Mouse (Mus musculus) cerebellum, postnatal 10 days (tissue): Measurements from ENCODE around the gene Gm9758.
"Not testable (repeated sequence)": the region's sequence is repeated elsewhere in the genome, so short reads cannot be mapped to it uniquely, and the experiment has no call there.

Source experiments
- DNase-seq, 2 experiments: peaks; one replicate each; pipeline ENCODE4 v3.0.0; 2021; ENCODE audit warnings: mixed read lengths in 2 of 2

The Gm9758 gene

DNA sequence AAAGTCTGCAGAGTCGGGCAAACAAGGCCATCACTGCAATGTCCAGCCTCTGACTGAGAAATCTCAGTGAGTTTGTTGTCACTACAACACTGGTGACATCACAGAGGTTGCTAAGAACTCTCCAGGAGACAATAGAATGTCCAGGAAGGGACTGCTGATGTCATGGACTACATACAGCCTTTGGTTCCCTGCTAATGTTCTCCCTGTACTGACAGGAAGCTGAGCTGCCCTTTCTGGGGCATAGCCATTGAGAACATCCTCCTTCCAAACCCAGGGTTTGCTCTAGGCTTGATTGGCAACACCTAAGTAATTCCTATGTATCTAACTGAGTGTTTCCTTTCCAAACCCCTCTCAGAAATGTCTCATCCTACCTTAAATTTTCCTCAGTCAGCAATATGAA lies at the start of gene Gm9758:
Gene Gm9758 (minus strand): TSS at position 101 of the 400 bp plus-strand sequence.
- DNase-seq, result not testable (repeated sequence)

DNA sequence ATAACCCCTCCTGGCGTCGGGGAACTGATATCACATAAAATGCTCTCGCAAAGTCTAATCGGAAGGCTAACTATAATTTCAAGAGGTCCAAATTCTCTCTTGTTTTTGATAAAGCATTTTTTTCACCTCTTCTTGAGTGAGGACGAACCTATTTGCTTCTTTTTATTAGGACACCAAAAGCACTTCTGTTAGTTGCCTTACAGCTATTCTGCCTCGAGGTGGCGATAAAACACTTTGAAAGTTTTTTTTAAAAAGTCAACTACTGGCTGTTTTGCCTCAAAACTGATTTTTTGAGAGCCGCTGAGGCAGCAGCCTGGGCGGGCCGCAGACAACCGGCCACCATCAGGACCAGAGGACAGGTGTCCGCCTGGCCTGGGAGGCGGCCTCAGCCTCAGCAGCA lies 49.1 kb upstream of the Gm9758 start:
- not testable (repeated sequence) for DNase-seq

DNA sequence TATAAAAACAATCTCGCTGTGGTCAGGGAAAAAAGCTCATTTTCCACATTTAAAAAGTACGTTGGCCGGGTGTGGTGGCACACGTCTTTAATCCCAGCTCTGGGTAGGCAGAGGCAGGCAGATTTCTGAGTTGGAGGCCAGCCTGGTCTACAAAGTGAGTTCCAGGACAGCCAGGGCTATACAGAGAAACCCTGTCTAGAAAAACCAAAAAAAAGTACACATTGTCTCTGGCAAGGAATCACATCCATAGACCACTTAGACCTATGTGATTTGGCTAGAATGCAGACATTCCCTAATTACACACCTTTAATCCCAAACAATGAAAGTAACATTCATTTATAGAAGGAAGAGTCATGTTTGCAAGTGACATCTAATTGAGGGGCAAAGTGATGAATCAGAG lies 46.8 kb upstream of the Gm9758 start:
- DNase-seq, result not testable (repeated sequence)

DNA sequence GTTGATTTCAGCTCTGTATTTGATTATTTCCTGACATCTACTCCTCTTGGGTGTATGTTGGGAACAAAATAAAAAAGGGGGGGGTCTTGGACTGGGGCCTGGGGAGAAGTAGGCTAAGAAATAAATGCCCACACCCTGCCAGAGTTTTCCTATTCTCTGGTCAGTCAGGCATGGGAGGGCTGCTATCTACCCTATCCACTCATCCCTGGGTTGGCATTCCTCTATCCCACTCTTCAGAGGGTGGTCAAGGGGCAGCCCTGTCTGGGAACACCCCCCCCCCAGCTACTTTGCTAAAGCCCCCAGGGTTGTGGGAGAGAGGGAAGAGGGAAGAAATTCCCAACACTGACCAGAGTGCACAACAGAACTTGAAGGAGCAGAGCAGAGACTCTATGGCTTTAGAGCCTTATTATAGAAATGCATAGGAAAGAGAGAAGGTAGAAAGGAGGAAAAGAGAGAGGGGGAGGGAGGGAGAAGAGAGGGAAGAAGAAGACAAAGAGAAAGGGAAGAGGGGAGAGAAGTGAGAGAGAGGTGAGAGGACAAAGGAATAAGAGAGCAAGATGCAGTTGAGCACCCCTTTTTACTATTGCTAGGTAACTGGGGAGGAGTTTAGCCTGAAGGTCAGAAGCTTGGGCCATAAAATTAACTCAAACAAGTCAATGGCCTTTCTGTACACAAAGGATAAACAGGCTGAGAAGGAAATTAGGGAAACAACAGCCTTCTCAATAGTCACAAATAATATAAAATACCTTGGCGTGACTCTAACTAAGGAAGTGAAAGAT lies 41.4 kb upstream of the Gm9758 start:
- not testable (repeated sequence) for DNase-seq

DNA sequence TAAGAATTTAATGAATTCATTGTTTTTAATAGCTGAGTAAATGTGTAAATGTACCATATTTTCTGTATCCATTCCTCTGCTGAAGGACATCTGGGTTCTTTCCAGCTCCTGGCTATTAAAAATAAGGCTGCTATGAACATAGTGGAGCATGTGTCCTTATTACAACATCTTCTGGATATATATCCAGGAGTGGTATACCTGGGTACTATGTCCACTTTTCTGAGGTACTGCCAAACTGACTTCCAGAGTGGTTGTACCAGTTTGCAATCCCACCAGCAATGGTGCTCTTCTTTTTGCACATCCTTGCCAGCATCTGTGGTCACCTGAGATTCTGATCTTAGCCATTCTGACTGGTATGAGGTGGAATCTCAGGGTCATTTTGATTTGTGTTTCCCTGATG lies 38.9 kb upstream of the Gm9758 start:
- DNase-seq, result not testable (repeated sequence)

DNA sequence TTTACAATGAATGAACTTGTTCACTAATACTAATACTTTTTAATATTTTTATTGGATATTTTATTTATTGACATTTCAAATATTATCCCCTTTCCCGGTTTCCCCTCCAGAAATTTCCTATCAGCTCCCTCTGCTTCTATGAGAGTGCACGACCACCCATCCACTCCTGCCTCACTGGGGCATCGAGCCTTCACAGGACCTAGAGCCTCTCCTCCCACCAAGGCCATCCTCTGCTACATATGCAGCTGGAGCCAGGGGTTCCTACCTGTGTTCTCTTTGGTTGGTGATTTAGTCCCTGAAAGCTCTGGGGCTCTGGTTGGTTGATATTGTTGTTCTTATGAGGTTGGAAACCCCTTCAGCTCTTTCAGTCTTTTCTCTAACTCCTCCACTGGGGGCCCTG lies 38.0 kb upstream of the Gm9758 start:
- DNase-seq, result not testable (repeated sequence)

DNA sequence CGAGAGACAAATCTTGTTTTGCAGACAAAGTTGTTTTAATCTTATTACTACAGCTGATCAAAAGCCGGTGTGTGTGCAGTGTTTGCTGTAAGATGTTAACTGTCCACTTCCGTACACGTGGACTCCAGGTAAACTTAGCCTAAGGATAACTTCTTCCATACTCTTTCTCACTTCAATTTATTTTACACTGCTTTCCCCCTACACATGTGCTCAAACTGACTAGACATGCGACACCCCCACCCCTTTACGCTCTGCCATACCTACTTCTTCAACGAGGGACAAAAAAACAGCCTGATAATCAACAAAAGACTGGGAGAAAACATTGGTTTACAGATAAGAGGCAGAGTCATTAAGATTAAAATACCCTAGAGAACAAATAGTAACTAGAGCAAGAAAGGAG lies 37.1 kb upstream of the Gm9758 start:
- DNase-seq, result not testable (repeated sequence)

DNA sequence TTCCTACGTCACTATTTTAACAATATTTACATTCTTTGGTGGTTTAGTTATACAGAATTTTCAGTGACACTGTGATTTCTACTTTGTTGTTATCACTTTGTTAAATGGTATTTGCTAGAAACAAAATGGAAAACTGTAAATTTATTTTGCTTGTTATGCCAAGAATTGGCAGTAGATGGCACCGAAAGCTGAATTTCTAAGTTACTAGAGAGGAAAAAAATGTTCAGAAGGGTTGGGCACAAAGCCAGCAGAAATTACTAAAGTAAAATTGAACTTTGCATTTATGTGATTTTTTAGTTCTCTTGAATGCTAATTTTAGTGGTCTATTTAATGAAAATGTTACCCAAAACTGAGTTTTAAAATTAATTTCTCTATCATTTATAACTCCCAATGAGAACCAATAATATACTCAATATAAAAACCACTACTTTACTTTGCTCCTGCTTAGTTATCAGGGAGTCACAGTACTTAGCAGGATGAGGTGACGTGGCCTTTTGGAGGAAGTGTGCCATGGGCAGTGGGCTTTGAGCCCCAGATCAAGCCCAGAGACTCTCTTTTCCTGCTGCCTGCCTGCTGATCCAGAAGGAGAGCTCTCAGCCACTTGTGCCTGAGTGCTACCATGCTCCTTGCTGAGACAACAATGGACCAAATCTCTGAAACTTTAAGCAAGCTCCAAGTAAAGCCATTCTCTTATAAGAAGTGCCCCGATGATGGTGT lies 32.9 kb upstream of the Gm9758 start:
- DNase-seq, result peak; percentile 14 to 38

DNA sequence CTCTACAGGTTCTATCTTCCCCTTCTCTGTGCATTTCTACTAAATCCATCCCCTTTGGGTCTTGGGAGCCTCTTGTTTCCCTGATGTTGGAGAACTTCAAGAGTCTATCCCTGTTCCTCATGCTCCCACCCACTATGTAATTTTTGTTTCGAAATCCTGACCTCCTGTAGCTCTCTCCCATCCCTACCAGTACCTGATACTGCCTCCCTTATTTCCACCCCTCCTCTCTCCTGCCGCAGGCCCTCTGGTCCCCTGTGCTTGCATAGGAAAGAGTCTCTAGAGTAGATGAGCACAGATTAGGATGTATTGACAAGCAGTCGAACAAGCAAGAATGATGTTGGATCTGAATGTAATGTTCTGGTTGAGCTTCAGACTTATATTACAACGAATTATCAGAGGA lies 30.8 kb upstream of the Gm9758 start:
- DNase-seq, result not testable (repeated sequence)

DNA sequence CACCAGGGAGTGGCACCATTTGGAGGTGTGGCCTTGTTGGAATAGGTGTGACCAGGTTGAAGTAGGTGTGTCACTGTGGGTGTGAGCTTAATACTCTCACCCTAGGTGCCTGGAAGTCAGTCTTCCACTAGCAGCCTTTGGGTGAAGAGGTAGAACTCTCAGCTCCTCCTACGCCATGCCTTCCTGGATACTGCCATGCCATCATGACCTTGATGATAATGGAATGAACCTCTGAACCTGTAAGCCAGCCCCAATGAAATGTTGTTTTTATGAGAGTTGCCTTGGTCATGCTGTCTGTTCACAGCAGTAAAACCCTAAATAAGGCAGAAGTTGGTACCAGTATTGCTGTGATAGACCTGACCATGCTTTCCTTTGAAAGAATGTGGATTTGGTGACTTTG lies 26.3 kb upstream of the Gm9758 start:
- DNase-seq, result not testable (repeated sequence)

DNA sequence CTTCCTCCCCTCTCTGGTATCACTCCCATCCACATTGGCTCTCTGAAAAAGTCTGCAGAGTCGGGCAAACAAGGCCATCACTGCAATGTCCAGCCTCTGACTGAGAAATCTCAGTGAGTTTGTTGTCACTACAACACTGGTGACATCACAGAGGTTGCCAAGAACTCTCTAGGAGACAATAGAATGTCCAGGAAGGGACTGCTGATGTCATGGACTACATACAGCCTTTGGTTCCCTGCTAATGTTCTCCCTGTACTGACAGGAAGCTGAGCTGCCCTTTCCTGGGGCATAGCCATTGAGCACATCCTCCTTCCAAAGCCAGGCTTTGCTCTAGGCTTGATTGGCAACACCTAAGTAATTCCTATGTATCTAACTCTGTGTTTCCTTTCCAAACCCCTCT lies 23.6 kb upstream of the Gm9758 start, which contains the start of gene Speer4e:
Gene Speer4e (minus strand): TSS at position 101 of the 400 bp plus-strand sequence.
- not testable (repeated sequence) for DNase-seq

DNA sequence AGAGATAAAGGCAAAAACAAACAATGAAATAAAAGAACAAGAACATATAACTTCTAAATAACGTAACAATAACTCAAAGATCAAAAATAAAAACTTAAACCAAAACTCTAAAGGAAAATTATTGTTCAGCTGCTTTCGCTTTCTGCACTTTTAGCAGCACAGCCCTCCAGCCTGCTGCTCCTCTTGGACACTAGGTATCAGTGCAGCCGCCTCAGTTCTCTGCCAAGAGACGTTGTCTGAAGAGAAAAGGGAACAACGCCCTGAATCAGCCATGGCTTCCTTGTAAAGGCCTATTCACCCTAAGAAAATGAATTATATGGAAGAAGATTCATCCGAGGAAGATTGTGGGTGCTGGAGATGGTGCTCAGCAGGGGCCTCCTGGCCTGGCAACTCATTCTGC lies 19.0 kb upstream of the Gm9758 start:
- not testable (repeated sequence) for DNase-seq

DNA sequence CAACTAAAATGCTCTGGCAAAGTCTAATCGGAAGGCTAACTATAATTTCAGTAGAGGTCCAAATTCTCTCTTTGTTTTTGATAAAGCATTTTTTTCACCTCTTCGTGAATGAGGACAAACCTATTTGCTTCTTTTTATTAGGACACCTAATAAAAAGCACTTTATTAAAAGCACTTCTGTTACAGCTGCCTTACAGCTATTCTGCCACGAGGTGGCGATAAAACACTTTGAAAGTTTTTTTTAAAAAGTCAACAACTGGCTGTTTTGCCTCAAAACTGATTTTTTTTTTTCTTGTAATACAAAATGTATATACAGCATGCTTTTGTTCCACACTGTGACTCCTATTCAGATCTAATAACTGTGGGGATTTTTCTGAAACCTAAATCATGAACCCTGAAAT lies 12.3 kb upstream of the Gm9758 start:
- peak in 1 of 2 experiments; percentile 4 for DNase-seq

DNA sequence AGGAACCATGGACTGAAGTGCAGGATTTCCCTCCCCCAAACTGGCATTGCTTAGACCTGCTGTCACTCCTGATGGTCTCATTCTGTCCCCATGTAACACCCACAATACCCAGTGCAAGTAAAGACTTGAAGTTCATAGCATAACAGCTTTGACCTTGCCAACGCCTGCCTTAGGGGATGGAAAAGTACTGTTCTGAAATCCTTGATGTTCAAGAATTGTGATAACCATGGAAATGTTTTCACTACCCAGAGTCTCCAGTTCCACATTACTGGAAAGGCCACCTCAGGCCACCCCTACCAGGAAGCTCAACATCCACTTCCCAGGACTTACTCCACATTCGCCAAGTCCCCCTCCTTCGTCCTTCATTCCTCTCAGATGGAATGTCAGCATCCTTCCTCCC lies 338 bp downstream of the Gm9758 start:
- DNase-seq, result not testable (repeated sequence)

DNA sequence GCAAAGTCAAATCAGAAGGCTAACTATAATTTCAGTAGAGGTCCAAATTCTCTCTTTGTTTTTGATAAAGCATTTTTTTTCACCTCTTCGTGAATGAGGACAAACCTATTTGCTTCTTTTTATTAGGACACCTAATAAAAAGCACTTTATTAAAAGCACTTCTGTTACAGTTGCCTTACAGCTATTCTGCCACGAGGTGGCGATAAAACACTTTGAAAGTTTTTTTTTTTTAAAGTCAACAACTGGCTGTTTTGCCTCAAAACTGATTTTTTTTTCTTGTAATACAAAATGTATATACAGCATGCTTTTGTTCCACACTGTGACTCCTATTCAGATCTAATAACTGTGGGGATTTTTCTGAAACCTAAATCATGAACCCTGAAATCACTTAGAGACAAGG lies 11.2 kb downstream of the Gm9758 start:
- not testable (repeated sequence) for DNase-seq

DNA sequence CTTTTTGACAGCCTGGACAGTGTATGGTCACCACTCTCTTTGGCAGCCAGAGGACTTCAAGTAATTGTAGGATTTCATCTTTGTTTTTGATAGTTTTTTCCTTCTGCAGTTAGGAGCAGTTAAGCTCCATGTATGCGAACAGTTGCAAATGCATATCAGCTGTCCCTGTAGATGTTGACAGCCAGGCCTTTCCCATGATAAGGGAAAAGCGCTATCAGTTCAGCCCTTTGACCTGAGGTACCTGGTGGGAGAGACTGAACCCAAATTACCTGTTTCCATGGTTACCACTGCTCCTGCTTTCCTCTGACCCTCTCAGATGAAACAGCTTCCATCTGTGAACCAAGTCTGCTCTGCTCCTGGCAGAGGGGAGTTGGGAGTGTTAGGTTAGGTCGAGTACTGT lies 22.5 kb downstream of the Gm9758 start:
- no peak for DNase-seq

DNA sequence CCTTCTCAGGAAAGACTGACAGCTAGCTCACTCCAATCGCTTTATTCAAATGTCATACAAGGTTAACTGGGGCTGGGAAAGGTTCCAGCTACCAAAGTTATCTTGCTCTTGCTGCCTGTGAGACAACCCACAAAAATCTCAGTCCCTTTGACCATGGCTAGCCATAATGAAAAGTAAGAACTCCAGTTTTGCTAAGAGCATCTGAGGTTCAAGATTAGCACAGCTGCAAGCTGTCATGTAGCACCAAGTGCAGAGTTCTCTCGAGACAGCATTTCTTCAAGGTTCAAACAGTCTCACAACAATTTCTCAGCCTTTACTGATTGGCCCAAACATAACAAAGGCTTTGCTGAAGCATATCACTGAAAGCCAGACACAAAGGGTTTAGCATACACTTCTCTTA lies 29.4 kb downstream of the Gm9758 start:
- DNase-seq, result not testable (repeated sequence)
